Mouse (Mus musculus): ENCODE measurements around the gene Hnrnpc. TPM values are rescaled to one million over a fixed set of nuclear protein-coding genes. Genes with fewer than 3 reads are reported as not detected.

Hnrnpc gene
- polyA plus RNA-seq, 1 experiment from 2014 or later: 586 TPM

- no peak overlapping the region for H3K4me2 ChIP-seq (replicated peaks; ENCODE audit: low read depth, low read length)
- no peak for ATAC-seq (ENCODE audit: insufficient number of reproducible peaks, insufficient read depth, low FRiP score, low read depth)
- no peaks in the 10 kb centered on the region for H3K9me3 ChIP-seq (ENCODE audit: control insufficient read depth, low read depth, low read length)
- no peak overlapping the region for H3K9ac ChIP-seq (replicated peaks; ENCODE audit: low read depth, low read length)
- H3K27ac ChIP-seq (ENCODE audit: low read length): no peak overlapping the region
- H3K4me3 ChIP-seq (ENCODE audit: low read depth, low read length): no peak overlapping the region
- no peaks in the 10 kb centered on the region for H3K27me3 ChIP-seq (ENCODE audit: control insufficient read depth, insufficient read depth, low read length)
- no peaks in the 10 kb centered on the region for H3K36me3 ChIP-seq (ENCODE audit: control insufficient read depth, insufficient read depth, low read length)
- 76% methylated on average over 5 of the region's 5 CpGs for WGBS
- H3K4me1 ChIP-seq (ENCODE audit: control insufficient read depth, insufficient read depth, low read length): no peaks in the 10 kb centered on the region
These were observed 29.8 kb upstream of the Hnrnpc start for GRCm38 (mm10) chr14:52133584-52133983.

GRCm38 (mm10) chr14:52124636-52125035 lies 20.8 kb upstream of the Hnrnpc start:
- Histone ChIP-seq H3K4me2 (replicated peaks; ENCODE audit: low read depth, low read length) (no peak overlapping the region), H3K4me1 (ENCODE audit: control insufficient read depth, insufficient read depth, low read length) (no peaks in the 10 kb centered on the region)
- WGBS: 91% methylated on average over 3 of the region's 3 CpGs

DNA sequence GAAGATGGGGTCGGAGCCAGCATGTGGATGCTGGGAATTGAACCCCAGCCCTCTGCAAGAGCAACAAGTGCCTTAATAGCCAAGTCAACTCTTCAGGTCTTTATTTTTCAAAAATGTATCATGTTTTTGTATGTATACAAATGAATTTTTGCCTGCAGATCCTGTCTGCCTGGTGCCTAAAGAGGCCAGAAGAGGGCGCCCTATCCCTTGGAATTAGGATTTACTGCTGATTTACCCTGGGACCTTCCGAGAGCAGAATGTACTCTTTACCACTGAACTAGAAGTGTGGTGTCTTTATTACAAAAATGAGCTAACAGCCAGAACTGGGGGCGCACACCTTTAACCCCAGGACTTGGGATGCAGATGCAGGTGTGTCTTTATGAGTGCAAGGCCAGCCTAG lies 20.1 kb upstream of the Hnrnpc start:
- ATAC-seq (ENCODE audit: insufficient number of reproducible peaks, insufficient read depth, low FRiP score, low read depth): no peak
- 15% methylated on average over 4 of the region's 4 CpGs for WGBS
- no peaks in the 10 kb centered on the region for H3K36me3 ChIP-seq (ENCODE audit: control insufficient read depth, insufficient read depth, low read length)
- H3K9ac ChIP-seq (replicated peaks; ENCODE audit: low read depth, low read length): no peak overlapping the region
- no peak overlapping the region for H3K4me2 ChIP-seq (replicated peaks; ENCODE audit: low read depth, low read length)
- H3K4me3 ChIP-seq (ENCODE audit: low read depth, low read length): no peak overlapping the region
- H3K4me1 ChIP-seq (ENCODE audit: control insufficient read depth, insufficient read depth, low read length): no peaks in the 10 kb centered on the region
- no peaks in the 10 kb centered on the region for H3K9me3 ChIP-seq (ENCODE audit: control insufficient read depth, low read depth, low read length)
- no peak overlapping the region for H3K27ac ChIP-seq (ENCODE audit: low read length)
- H3K27me3 ChIP-seq (ENCODE audit: control insufficient read depth, insufficient read depth, low read length): no peaks in the 10 kb centered on the region

More at GRCm38 (mm10) chr14:52124636-52125035, 20.8 kb upstream of the Hnrnpc start:
- Histone ChIP-seq H3K4me3 (ENCODE audit: low read depth, low read length) (no peak overlapping the region), H3K9ac (replicated peaks; ENCODE audit: low read depth, low read length) (no peak overlapping the region), H3K9me3 (ENCODE audit: control insufficient read depth, low read depth, low read length) (no peaks in the 10 kb centered on the region), H3K27me3 (ENCODE audit: control insufficient read depth, insufficient read depth, low read length) (no peaks in the 10 kb centered on the region), H3K36me3 (ENCODE audit: control insufficient read depth, insufficient read depth, low read length) (no peaks in the 10 kb centered on the region), H3K27ac (ENCODE audit: low read length) (no peak overlapping the region)
- no peak for ATAC-seq (ENCODE audit: insufficient number of reproducible peaks, insufficient read depth, low FRiP score, low read depth)

- Histone ChIP-seq H3K4me1 (ENCODE audit: control insufficient read depth, insufficient read depth, low read length) (no peaks in the 10 kb centered on the region), H3K4me2 (replicated peaks; ENCODE audit: low read depth, low read length) (peak overlapping the region; percentile 99; the same call in 1 of the 2 replicates), H3K27ac (ENCODE audit: low read length) (no peak overlapping the region), H3K27me3 (ENCODE audit: control insufficient read depth, insufficient read depth, low read length) (no peaks in the 10 kb centered on the region), H3K9ac (replicated peaks; ENCODE audit: low read depth, low read length) (no peak overlapping the region), H3K9me3 (ENCODE audit: control insufficient read depth, low read depth, low read length) (no peaks in the 10 kb centered on the region), H3K36me3 (ENCODE audit: control insufficient read depth, insufficient read depth, low read length) (no peaks in the 10 kb centered on the region), H3K4me3 (ENCODE audit: low read depth, low read length) (no peak overlapping the region)
- ATAC-seq (ENCODE audit: insufficient number of reproducible peaks, insufficient read depth, low FRiP score, low read depth): no peak
- WGBS: 57% methylated on average over 7 of the region's 7 CpGs
These were observed 16.3 kb upstream of the Hnrnpc start for GRCm38 (mm10) chr14:52120169-52120568.

GRCm38 (mm10) chr14:52118823-52119608 lies 15.2 kb upstream of the Hnrnpc start:
- peak; percentile 85 for ATAC-seq (ENCODE audit: insufficient number of reproducible peaks, insufficient read depth, low FRiP score, low read depth)

DNA sequence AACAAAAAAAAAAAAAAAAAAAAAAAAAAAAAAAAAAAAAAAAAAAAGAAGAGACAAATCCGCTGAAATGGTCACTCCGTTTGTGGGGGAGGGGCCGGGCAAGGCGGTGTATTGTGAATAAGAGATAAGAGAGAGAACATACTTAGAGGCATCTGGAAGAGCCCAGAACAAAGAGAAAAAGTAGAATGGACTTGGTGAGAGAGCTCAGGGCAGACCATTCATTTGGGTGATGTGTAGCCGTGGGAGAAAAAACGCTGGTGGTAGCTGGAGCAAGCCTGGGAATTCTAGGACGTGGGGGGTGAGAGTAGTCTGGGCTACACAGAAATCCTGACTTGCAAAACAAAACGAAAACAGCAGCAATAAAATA lies 14.6 kb upstream of the Hnrnpc start:
- Histone ChIP-seq H3K36me3 (ENCODE audit: control insufficient read depth, insufficient read depth, low read length) (no peaks in the 10 kb centered on the region), H3K4me1 (ENCODE audit: control insufficient read depth, insufficient read depth, low read length) (no peaks in the 10 kb centered on the region), H3K4me3 (ENCODE audit: low read depth, low read length) (peak overlapping the region; percentile 55; the same call in 1 of the 2 replicates), H3K27ac (ENCODE audit: low read length) (no peak overlapping the region), H3K9me3 (ENCODE audit: control insufficient read depth, low read depth, low read length) (no peaks in the 10 kb centered on the region), H3K9ac (replicated peaks; ENCODE audit: low read depth, low read length) (0 out of 2 replicates have a peak overlapping the region, but pooled peaks have one; percentile 60), H3K27me3 (ENCODE audit: control insufficient read depth, insufficient read depth, low read length) (no peaks in the 10 kb centered on the region), H3K4me2 (replicated peaks; ENCODE audit: low read depth, low read length) (peak overlapping the region; percentile 99)
- ATAC-seq (ENCODE audit: insufficient number of reproducible peaks, insufficient read depth, low FRiP score, low read depth): peak; percentile 51
- WGBS: 30% methylated on average over 8 of the region's 8 CpGs

More at GRCm38 (mm10) chr14:52118823-52119608, 15.2 kb upstream of the Hnrnpc start:
- Histone ChIP-seq H3K27me3 (ENCODE audit: control insufficient read depth, insufficient read depth, low read length) (no peaks in the 10 kb centered on the region), H3K4me2 (replicated peaks; ENCODE audit: low read depth, low read length) (peak overlapping the region; percentile 99), H3K4me1 (ENCODE audit: control insufficient read depth, insufficient read depth, low read length) (no peaks in the 10 kb centered on the region), H3K4me3 (ENCODE audit: low read depth, low read length) (peak overlapping the region; percentile 55), H3K27ac (ENCODE audit: low read length) (peak overlapping the region; percentile 92), H3K36me3 (ENCODE audit: control insufficient read depth, insufficient read depth, low read length) (no peaks in the 10 kb centered on the region), H3K9me3 (ENCODE audit: control insufficient read depth, low read depth, low read length) (no peaks in the 10 kb centered on the region), H3K9ac (replicated peaks; ENCODE audit: low read depth, low read length) (peak overlapping the region; percentile 60)
- 1% methylated on average over 38 of the region's 38 CpGs for WGBS

- no peaks in the 10 kb centered on the region for H3K4me1 ChIP-seq (ENCODE audit: control insufficient read depth, insufficient read depth, low read length)
- no peaks in the 10 kb centered on the region for H3K27me3 ChIP-seq (ENCODE audit: control insufficient read depth, insufficient read depth, low read length)
- WGBS: 91% methylated on average over 5 of the region's 5 CpGs
- ATAC-seq (ENCODE audit: insufficient number of reproducible peaks, insufficient read depth, low FRiP score, low read depth): no peak
- H3K9ac ChIP-seq (replicated peaks; ENCODE audit: low read depth, low read length): no peak overlapping the region
- no peaks in the 10 kb centered on the region for H3K9me3 ChIP-seq (ENCODE audit: control insufficient read depth, low read depth, low read length)
- H3K4me3 ChIP-seq (ENCODE audit: low read depth, low read length): no peak overlapping the region
- H3K27ac ChIP-seq (ENCODE audit: low read length): no peak overlapping the region
- no peak overlapping the region for H3K4me2 ChIP-seq (replicated peaks; ENCODE audit: low read depth, low read length)
- no peaks in the 10 kb centered on the region for H3K36me3 ChIP-seq (ENCODE audit: control insufficient read depth, insufficient read depth, low read length)
These were observed 13.4 kb upstream of the Hnrnpc start for GRCm38 (mm10) chr14:52117241-52117640.

DNA sequence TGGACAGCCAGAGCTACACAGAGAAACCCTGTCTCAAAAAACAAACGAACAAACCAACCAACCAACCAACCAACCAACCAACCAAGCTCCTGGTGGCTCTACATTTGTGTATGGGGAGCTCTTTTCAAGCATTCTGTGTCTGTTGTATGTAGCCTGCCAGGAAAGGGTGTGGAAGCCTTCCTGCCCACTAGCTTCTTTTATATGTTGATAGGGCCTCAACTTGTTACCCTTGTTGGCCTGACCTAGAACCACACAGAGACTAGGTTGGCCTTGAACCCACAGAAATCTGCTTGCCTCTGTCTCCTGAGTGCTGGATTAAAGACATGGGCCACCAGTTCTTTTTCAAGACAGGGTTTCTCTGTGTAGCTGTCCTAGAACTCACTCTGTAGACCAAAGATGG lies 10.3 kb upstream of the Hnrnpc start:
- H3K27ac ChIP-seq (ENCODE audit: low read length): no peak overlapping the region
- 54% methylated on average over 1 of the region's 1 CpGs for WGBS

More for the DNA sequence above, 10.3 kb upstream of the Hnrnpc start:
- no peak overlapping the region for H3K9ac ChIP-seq (replicated peaks; ENCODE audit: low read depth, low read length)
- H3K27me3 ChIP-seq (ENCODE audit: control insufficient read depth, insufficient read depth, low read length): no peaks in the 10 kb centered on the region
- no peak overlapping the region for H3K4me3 ChIP-seq (ENCODE audit: low read depth, low read length)
- no peaks in the 10 kb centered on the region for H3K9me3 ChIP-seq (ENCODE audit: control insufficient read depth, low read depth, low read length)
- no peak overlapping the region for H3K4me2 ChIP-seq (replicated peaks; ENCODE audit: low read depth, low read length)
- ATAC-seq (ENCODE audit: insufficient number of reproducible peaks, insufficient read depth, low FRiP score, low read depth): no peak
- H3K4me1 ChIP-seq (ENCODE audit: control insufficient read depth, insufficient read depth, low read length): no peaks in the 10 kb centered on the region
- no peaks in the 10 kb centered on the region for H3K36me3 ChIP-seq (ENCODE audit: control insufficient read depth, insufficient read depth, low read length)

Measured in stomach, embryonic 14.5 days (tissue).